Mouse (Mus musculus) liver, embryonic 16.5 days (tissue): ENCODE results near the gene Stk32b. TPM values are rescaled to one million over a fixed set of nuclear protein-coding genes. Genes with fewer than 3 reads are reported as not detected.
A peak's percentile ranks its signal among the peaks of the same experiment; 100 is the strongest.

Experiments used
- ATAC-seq: fragments of 200-750 bp; cut with Nextera tagmentation; 2 replicates; pipeline ENCODE4 v1.8.0; 2017; ENCODE audit warnings: low read depth, mild to moderate bottlenecking, moderate number of reproducible peaks, moderate library complexity
- H3K27ac ChIP-seq: fragments of 300-500 bp; sonication (generic); 2 replicates; pipeline ENCODE4 v1.5.1; 2014; ENCODE audit warnings: mild to moderate bottlenecking, low read length
- H3K27me3 ChIP-seq: fragments of 300-500 bp; sonication (generic); 2 replicates; pipeline ENCODE4 v1.6.1; 2014; ENCODE audit warnings: low read depth, low read length, mixed read lengths; ENCODE audit not compliant: control insufficient read depth, insufficient read depth
- H3K36me3 ChIP-seq: fragments of 300-500 bp; sonication (generic); 2 replicates; pipeline ENCODE4 v1.6.1; 2014; ENCODE audit warnings: mild to moderate bottlenecking; ENCODE audit not compliant: control insufficient read depth, insufficient read depth
- H3K4me1 ChIP-seq: fragments of 300-500 bp; sonication (generic); 2 replicates; pipeline ENCODE4 v1.6.1; 2014; ENCODE audit warnings: low read depth, low read length, mixed read lengths; ENCODE audit not compliant: control insufficient read depth
- H3K4me2 ChIP-seq: fragments of 300-500 bp; sonication (generic); 2 replicates; pipeline ENCODE4 v1.6.1; 2014; ENCODE audit warnings: low read depth, low read length, mixed read lengths
- H3K4me3 ChIP-seq: fragments of 300-500 bp; sonication (generic); 2 replicates; pipeline ENCODE4 v1.5.1; 2014; ENCODE audit warnings: low read depth, mild to moderate bottlenecking, low read length
- H3K9ac ChIP-seq: fragments of 300-500 bp; sonication (generic); 2 replicates; pipeline ENCODE4 v1.6.1; 2014; ENCODE audit warnings: low read depth, low read length
- H3K9me3 ChIP-seq: fragments of 300-500 bp; sonication (generic); replicated peaks from 2 replicates; pipeline ENCODE4 v1.6.1; 2016; ENCODE audit warnings: low read length; ENCODE audit not compliant: control insufficient read depth
- WGBS: fragments of 180-500 bp; shearing (Covaris S2); extraction: QIAGEN DNeasy Blood & Tissue Kit; methylation state at CpG from one replicate; pipeline ENCODE4 v1.1.7; 2014; ENCODE audit not compliant: insufficient replicate concordance; 5-methylcytosine and 5-hydroxymethylcytosine counted together
- polyA plus RNA-seq: library from polyadenylated mRNA; unstranded; fragments of >200 nt; fragmentation: Nextera tagmentation; extraction: Ambion mirVana; gene quantifications from 2 replicates; pipeline ENCODE4 v1.2.1, GENCODE M21; 2015

Stk32b gene
- polyA plus RNA-seq, 1 experiment from 2014 or later, result 0.51 TPM

DNA sequence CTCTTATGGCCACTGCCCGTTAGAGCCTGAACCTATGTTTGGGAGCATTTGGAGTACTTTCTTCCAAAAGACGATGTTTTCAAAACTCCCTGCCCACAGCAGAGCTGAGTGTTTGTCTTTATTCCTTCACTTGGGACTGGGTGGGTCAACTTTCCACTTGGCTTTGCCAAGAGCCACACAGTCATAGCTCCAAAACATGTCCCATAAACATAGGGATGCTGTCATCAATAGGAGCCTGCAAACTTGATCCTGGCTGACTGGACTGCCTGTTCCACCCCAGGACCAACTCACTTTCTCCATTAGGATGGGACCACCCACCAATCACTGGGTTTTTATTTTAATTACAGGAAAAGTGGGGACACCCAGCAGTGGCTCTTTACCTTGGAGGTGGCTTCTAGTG, 13.8 kb upstream of the Stk32b start:
- Histone ChIP-seq H3K4me3 (no peak overlapping the region), H3K4me2 (no peak overlapping the region), H3K9me3 (no peaks in the 10 kb centered on the region), H3K27me3 (no peaks in the 10 kb centered on the region), H3K27ac (no peak overlapping the region), H3K9ac (no peak overlapping the region), H3K36me3 (no peaks in the 10 kb centered on the region), H3K4me1 (no peaks in the 10 kb centered on the region)
- ATAC-seq, result no peak
- 63% methylated on average over 2 of the region's 2 CpGs for WGBS

DNA sequence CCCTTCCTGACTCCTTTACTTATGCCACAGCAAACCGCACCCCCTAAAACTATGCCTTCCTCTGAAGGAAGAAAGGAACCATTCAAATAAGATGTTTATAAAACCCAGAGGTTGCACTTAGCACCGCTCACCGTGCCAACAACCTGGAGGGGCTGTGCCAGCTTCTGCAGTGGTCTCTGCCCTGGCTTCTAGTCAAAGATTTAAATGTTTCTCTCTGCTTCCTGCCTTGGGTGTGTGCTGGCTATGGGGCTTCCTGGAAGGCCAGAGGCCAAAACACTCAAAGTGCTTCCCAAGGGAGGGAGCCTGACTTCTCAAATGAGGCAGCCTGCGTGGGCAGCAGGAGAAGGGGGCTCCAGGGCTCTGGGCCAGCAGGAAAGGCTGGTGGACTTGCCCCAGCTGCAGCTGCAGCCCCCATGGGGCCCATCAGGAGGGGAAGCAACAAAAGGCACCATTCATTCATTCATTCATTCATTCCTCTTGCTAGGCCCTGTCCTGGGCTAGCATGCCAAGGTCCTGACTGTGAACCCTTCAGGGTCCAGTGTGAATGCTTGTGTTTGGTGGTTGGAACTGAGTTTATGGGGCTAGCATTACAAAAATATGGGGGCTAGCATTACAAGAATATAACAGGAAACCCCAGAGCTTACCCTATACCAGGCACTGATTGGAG, 8.4 kb upstream of the Stk32b start:
- Histone ChIP-seq H3K27ac (no peak overlapping the region), H3K27me3 (no peaks in the 10 kb centered on the region), H3K9me3 (no peaks in the 10 kb centered on the region), H3K36me3 (no peaks in the 10 kb centered on the region), H3K9ac (no peak overlapping the region), H3K4me3 (no peak overlapping the region), H3K4me2 (no peak overlapping the region), H3K4me1 (no peaks in the 10 kb centered on the region)
- 41% methylated on average over 4 of the region's 4 CpGs for WGBS
- no peak for ATAC-seq

DNA sequence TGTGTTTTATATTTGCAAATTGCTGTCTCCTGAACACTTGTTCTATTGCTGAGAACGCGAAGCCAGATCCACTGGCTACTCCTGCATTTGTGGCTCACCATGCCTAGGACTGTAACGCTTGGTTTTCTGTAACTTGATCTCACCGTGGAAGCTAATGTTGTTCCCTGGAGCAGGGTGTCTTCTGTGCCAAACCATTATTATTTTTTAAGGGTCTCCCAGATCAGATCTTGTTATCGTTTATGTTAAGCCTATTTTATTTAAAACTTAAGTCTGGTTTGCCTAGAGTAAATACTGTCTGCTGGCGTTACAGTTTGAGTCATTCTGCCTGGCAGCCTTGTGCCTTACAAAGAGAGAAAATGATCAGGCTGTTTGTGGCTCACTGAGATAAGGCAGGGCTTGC, 3.7 kb upstream of the Stk32b start:
- ATAC-seq, result no peak
- no peaks in the 10 kb centered on the region for H3K9me3 ChIP-seq
- no peak overlapping the region for H3K9ac ChIP-seq
- no peaks in the 10 kb centered on the region for H3K4me1 ChIP-seq
- peaks cover 20% of the 10 kb centered on the region for H3K27me3 ChIP-seq
- H3K4me3 ChIP-seq, result no peak overlapping the region
- no peak overlapping the region for H3K4me2 ChIP-seq
- H3K36me3 ChIP-seq, result no peaks in the 10 kb centered on the region
- 34% methylated on average over 6 of the region's 6 CpGs for WGBS
- no peak overlapping the region for H3K27ac ChIP-seq

DNA sequence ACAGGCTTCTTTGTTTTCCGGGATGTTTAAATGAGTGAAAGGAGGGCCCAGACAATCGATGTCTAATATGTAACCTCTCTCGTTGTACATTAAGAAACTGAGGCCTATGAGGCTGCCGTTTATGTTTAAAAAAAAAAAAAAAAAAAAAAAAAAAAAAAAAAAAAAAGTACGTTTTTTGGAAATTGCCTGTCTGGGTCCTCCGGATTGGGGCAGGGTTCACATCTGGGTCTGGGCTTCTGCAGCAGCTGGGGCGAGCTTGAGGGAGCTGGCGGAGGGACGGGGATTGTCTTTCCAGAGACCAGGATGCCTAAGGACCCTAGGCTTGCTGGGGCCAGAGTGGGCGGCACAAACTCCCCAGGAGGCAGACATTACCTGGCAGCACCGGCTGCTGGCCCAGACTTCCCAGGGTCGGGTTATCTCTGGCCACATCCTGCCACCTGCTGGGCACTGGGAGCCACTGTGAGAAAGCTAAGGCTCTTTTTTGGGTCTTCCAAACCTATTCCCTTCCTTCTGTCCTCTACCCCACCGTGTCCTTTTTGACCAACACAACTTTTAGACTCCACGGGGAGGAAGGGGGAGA, 503 bp upstream of the Stk32b start:
- Histone ChIP-seq H3K4me1 (no peaks in the 10 kb centered on the region), H3K4me3 (no peak overlapping the region), H3K4me2 (peak overlapping the region; percentile 33; the same call in 1 of the 2 replicates), H3K27ac (no peak overlapping the region), H3K27me3 (peaks cover 20% of the 10 kb centered on the region), H3K36me3 (no peaks in the 10 kb centered on the region), H3K9ac (no peak overlapping the region), H3K9me3 (no peaks in the 10 kb centered on the region)
- 1% methylated on average over 14 of the region's 14 CpGs for WGBS
- ATAC-seq, result no peak

DNA sequence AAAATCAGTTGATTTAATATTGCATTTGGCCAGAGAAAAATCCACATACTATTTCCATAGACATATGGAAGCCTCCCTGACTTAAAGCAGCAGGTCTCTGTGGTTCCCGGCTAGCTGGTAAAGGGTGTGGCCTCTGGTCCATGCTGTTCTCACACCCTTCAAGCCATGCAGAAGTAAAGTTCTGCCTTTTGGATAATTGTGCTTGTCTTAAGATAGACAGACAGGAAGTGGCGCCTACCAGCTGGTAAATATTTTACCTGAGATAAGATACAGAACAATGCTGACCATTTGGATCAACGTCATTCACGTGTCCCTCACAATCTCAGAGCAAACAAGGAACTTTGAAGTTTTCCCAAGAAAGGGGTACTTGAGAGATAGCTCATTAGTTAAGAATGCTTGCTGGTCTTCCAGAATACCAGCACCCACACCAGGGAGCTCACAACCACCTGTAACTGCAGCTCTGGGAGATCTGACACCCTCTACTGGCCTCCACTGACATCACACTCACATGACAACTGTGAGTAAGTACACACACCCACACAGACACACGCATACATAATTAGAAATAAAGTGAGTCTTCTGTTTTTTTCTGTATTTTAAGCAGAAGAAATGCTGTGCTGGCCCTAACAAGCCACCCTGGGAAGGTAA, 7.6 kb downstream of the Stk32b start:
- no peak for ATAC-seq

DNA sequence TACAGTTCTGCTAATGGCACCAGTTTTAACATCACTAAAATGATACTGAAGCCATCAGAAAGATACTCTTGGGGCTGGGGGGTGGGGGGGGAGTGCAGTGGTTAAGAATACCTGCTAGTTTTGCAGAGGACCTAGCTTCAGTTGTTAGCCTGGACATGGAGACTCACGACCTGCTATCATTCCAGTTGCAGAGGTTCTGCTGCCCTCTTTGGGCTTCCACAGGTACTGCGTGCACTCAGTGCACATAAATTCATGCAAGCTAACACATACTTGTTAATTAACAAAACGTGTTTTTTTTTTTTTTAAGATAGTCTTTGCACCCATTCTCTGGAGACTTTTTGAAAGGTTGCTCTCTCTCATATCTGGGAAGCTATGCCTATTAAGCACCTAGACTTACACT, 8.8 kb downstream of the Stk32b start:
- no peak for ATAC-seq
- no peaks in the 10 kb centered on the region for H3K36me3 ChIP-seq
- 48% methylated on average over 3 of the region's 3 CpGs for WGBS

More for the DNA sequence above, 7.6 kb downstream of the Stk32b start:
- 40% methylated on average over 5 of the region's 5 CpGs for WGBS
- H3K27me3 ChIP-seq, result no peaks in the 10 kb centered on the region
- H3K4me3 ChIP-seq, result no peak overlapping the region
- no peak overlapping the region for H3K4me2 ChIP-seq
- no peak overlapping the region for H3K9ac ChIP-seq
- H3K4me1 ChIP-seq, result no peaks in the 10 kb centered on the region
- no peaks in the 10 kb centered on the region for H3K36me3 ChIP-seq
- no peak overlapping the region for H3K27ac ChIP-seq
- H3K9me3 ChIP-seq, result no peaks in the 10 kb centered on the region

DNA sequence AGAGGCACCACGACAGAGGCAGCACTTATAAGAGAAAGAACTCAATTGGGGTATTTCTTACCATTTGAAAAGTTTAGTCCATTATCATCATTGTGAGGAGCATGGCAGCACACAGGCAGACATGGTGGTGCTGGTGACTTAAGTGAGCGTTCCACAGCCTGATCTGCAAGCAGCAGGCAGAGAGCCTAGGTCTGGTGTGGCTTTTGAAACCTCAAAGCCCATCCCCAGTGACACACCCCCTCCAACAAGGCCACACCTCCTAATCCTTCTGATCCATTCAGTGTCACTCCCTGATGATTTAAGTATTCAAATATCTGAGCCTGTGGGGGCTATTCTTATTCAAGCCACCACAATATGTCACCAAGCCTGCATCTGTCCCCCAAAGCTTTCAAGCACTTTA, 12.0 kb downstream of the Stk32b start:
- no peak overlapping the region for H3K4me2 ChIP-seq
- 52% methylated on average over 2 of the region's 2 CpGs for whole genome bisulfite sequencing
- ATAC-seq, result no peak

More for the DNA sequence above, 8.8 kb downstream of the Stk32b start:
- no peak overlapping the region for H3K4me3 ChIP-seq
- no peak overlapping the region for H3K4me2 ChIP-seq
- H3K9ac ChIP-seq, result no peak overlapping the region
- no peaks in the 10 kb centered on the region for H3K9me3 ChIP-seq
- H3K27me3 ChIP-seq, result no peaks in the 10 kb centered on the region
- no peaks in the 10 kb centered on the region for H3K4me1 ChIP-seq
- no peak overlapping the region for H3K27ac ChIP-seq

DNA sequence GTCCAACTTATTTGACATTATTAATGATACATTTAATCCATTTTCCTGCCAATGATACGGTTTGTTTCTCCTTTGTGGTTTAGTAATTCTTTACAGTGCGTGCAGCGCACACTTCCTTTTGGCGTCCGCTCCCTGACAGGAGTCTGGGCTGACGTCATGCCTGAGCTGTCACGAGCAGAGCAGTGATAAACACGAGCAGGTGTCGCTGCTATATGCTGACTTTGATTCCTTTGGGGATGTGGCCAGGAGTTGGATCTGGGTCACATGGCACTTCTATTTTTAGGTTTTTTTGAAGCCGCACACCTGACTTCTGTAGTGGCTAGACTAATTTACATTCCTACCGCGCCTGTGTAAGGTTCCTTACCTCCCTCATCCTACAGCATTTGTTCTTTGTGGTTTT, 17.2 kb downstream of the Stk32b start:
- Histone ChIP-seq H3K4me1 (no peaks in the 10 kb centered on the region), H3K4me3 (no peak overlapping the region), H3K27ac (no peak overlapping the region), H3K9me3 (no peaks in the 10 kb centered on the region), H3K9ac (no peak overlapping the region), H3K36me3 (no peaks in the 10 kb centered on the region), H3K27me3 (no peaks in the 10 kb centered on the region), H3K4me2 (no peak overlapping the region)
- WGBS, result 46% methylated on average over 12 of the region's 12 CpGs
- no peak for ATAC-seq

More for the DNA sequence above, 12.0 kb downstream of the Stk32b start:
- Histone ChIP-seq H3K27me3 (no peaks in the 10 kb centered on the region), H3K4me3 (no peak overlapping the region), H3K36me3 (no peaks in the 10 kb centered on the region), H3K9ac (no peak overlapping the region), H3K9me3 (no peaks in the 10 kb centered on the region), H3K27ac (no peak overlapping the region), H3K4me1 (no peaks in the 10 kb centered on the region)

DNA sequence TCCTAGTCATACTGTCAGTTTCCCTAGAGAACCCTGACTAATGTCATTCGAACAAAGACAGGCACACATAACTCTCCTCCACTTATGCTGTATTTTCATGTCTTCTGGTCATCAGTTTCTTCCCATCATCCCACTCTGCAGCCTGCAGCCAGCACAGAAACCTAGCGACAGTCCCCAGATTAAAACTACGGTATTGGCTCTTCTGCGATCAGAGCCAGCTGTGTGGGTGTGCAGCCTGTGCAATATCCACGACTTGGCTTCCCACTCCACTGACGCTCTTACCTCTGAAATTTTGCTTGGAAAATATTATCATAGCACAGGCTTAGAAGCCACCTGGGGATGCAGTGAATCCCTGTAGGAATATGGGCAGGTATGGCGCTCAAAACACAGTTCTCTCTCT, 19.7 kb downstream of the Stk32b start:
- Histone ChIP-seq H3K27me3 (no peaks in the 10 kb centered on the region), H3K27ac (no peak overlapping the region), H3K9me3 (no peaks in the 10 kb centered on the region), H3K4me3 (no peak overlapping the region), H3K36me3 (no peaks in the 10 kb centered on the region), H3K4me1 (no peaks in the 10 kb centered on the region), H3K9ac (no peak overlapping the region), H3K4me2 (no peak overlapping the region)
- 69% methylated on average over 7 of the region's 7 CpGs for WGBS
- no peak for ATAC-seq
